Comparison of ENCODE assay signal across 7 mouse cellular contexts in genomic region chr1:189887518-189887917, GRCm38 (mm10). TPM values are rescaled to one million over a fixed set of nuclear protein-coding genes. Genes with fewer than 3 reads are reported as not detected.
DNase-seq lines count a peak whose midpoint lies in the region; ATAC-seq lines count a peak whose summit lies in the region.

No protein-coding gene starts in this region.

- no peak overlapping the region for H3K27ac ChIP-seq in forebrain, embryonic 11.5 days (ENCODE audit: low read depth, low read length)

- H3K36me3 ChIP-seq in forebrain, embryonic 11.5 days (ENCODE audit: control insufficient read depth, insufficient read depth, low read length), result no peaks in the 10 kb centered on the region

- no peaks in the 10 kb centered on the region for H3K27me3 ChIP-seq in forebrain, embryonic 11.5 days (ENCODE audit: control insufficient read depth, insufficient read depth, low read length)

- no peak overlapping the region for H3K4me3 ChIP-seq in forebrain, embryonic 11.5 days (ENCODE audit: low read depth, low read length)

- no peaks in the 10 kb centered on the region for H3K9me3 ChIP-seq in forebrain, embryonic 11.5 days (ENCODE audit: control insufficient read depth, low read length)

- DNase-seq in Muller cell, postnatal 12 days (ENCODE audit: inconsistent ontology term), result peak; percentile 58
- DNase-seq in brain, embryonic 18.5 days (ENCODE audit: low read depth, low spot score), result peak; percentile 20
- peak; percentile 85 for DNase-seq in forebrain, embryonic 11.5 days (ENCODE audit: low spot score)
- DNase-seq in heart, postnatal 4 days, result peak; percentile 78
- peak; percentile 22 for DNase-seq in layer of hippocampus, adult 9-10 months (ENCODE audit: low spot score)
- DNase-seq in lung, postnatal 36 days, result peak; percentile 75
- DNase-seq in right cerebral cortex, postnatal 10 days (ENCODE audit: low spot score in 2 of 2), result peak; percentile 63 to 72

- H3K9ac ChIP-seq in forebrain, embryonic 11.5 days (ENCODE audit: low read length), result no peak overlapping the region

- 25% methylated on average over 7 of the region's 7 CpGs for WGBS in forebrain, embryonic 11.5 days

- H3K4me2 ChIP-seq in forebrain, embryonic 11.5 days (ENCODE audit: low read depth, low read length, severe bottlenecking), result no peak overlapping the region

- H3K4me1 ChIP-seq in forebrain, embryonic 11.5 days (replicated peaks; ENCODE audit: control insufficient read depth, insufficient read depth, low read length), result peaks cover 9% of the 10 kb centered on the region; the same call in 1 of the 2 replicates

- peak; percentile 63 for ATAC-seq in forebrain, embryonic 11.5 days (replicated peaks; ENCODE audit: low FRiP score)

RNA-seq across cellular contexts. Expression of gene Smyd2, which starts 34.6 kb away (rescaled TPM):
- polyA plus RNA-seq in forebrain, embryonic 11.5 days (2014; fragmentation: Nextera tagmentation; extraction: Ambion mirVana), result 43.1 and 46.0 TPM in 2 replicates
- total RNA-seq in heart, postnatal 4 days (2021), result 100 to 1,000 TPM; 192 to 202 TPM

Comparison
In these comparisons a context has a peak if more than half of its experiments do, and no peak if none do; other contexts are left out.
1. DNase-seq: peak in every context shown above with its lines; median percentile 85 in forebrain, embryonic 11.5 days; 78 in heart, postnatal 4 days; 75 in lung, postnatal 36 days; 68 in right cerebral cortex, postnatal 10 days; 58 in Muller cell, postnatal 12 days; 22 in layer of hippocampus, adult 9-10 months; 20 in brain, embryonic 18.5 days.